Mouse (Mus musculus): Measurements from ENCODE around the gene 5830411N06Rik. TPM values are rescaled to one million over a fixed set of nuclear protein-coding genes. Genes with fewer than 3 reads are reported as not detected.

Gene 5830411N06Rik
- polyA plus RNA-seq, 1 experiment from 2014 or later: not detected

- H3K36me3 ChIP-seq (ENCODE audit: control insufficient read depth, insufficient read depth, low read length): no peaks in the 10 kb centered on the region
- H3K9ac ChIP-seq (replicated peaks; ENCODE audit: low read depth, low read length): no peak overlapping the region
- no peaks in the 10 kb centered on the region for H3K4me1 ChIP-seq (ENCODE audit: control insufficient read depth, insufficient read depth, low read length)
- H3K4me3 ChIP-seq (ENCODE audit: low read depth, low read length): no peak overlapping the region
- no peak for ATAC-seq (ENCODE audit: low read depth)
- H3K27me3 ChIP-seq (ENCODE audit: control insufficient read depth, insufficient read depth, low read length): no peaks in the 10 kb centered on the region
- H3K27ac ChIP-seq (ENCODE audit: low read depth, low read length): no peak overlapping the region
- no peak overlapping the region for H3K4me2 ChIP-seq (ENCODE audit: low read depth, low read length)
- H3K9me3 ChIP-seq (ENCODE audit: control insufficient read depth, low read length): no peaks in the 10 kb centered on the region
- WGBS: 91% methylated on average over 4 of the region's 4 CpGs
Observed at GRCm38 (mm10) chr7:140220375-140220774, 26.7 kb upstream of the 5830411N06Rik start.

DNA sequence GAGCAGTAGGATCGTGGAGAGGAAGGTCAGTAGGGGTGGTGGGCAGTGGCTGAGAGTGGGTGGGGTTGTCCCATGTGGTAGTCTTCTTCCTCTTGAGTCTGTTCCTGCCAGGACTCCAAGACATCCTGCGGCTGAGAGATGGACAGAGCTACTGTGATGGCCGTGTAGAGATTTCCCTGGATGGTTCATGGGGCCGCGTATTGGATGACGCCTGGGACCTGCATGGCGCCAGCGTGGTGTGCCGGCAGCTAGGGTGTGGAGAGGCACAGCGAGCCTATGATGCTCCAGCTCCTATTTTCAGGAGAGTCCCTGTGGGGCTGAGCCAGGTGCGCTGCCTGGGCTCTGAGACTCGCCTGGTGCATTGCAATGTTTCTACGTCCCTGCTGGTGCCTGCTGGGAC, 22.9 kb upstream of the 5830411N06Rik start:
- H3K4me2 ChIP-seq (ENCODE audit: low read depth, low read length): no peak overlapping the region
- H3K4me1 ChIP-seq (ENCODE audit: control insufficient read depth, insufficient read depth, low read length): no peaks in the 10 kb centered on the region
- 85% methylated on average over 13 of the region's 13 CpGs for WGBS
- no peak overlapping the region for H3K4me3 ChIP-seq (ENCODE audit: low read depth, low read length)
- ATAC-seq (ENCODE audit: low read depth): no peak
- H3K36me3 ChIP-seq (ENCODE audit: control insufficient read depth, insufficient read depth, low read length): no peaks in the 10 kb centered on the region
- H3K9me3 ChIP-seq (ENCODE audit: control insufficient read depth, low read length): no peaks in the 10 kb centered on the region
- no peaks in the 10 kb centered on the region for H3K27me3 ChIP-seq (ENCODE audit: control insufficient read depth, insufficient read depth, low read length)
- no peak overlapping the region for H3K9ac ChIP-seq (replicated peaks; ENCODE audit: low read depth, low read length)
- H3K27ac ChIP-seq (ENCODE audit: low read depth, low read length): no peak overlapping the region

GRCm38 (mm10) chr7:140228476-140228875, 18.6 kb upstream of the 5830411N06Rik start:
- H3K9me3 ChIP-seq (ENCODE audit: control insufficient read depth, low read length): no peaks in the 10 kb centered on the region
- ATAC-seq (ENCODE audit: low read depth): no peak
- H3K4me1 ChIP-seq (ENCODE audit: control insufficient read depth, insufficient read depth, low read length): no peaks in the 10 kb centered on the region
- H3K36me3 ChIP-seq (ENCODE audit: control insufficient read depth, insufficient read depth, low read length): no peaks in the 10 kb centered on the region
- no peak overlapping the region for H3K27ac ChIP-seq (ENCODE audit: low read depth, low read length)
- H3K4me3 ChIP-seq (ENCODE audit: low read depth, low read length): no peak overlapping the region
- WGBS: 84% methylated on average over 13 of the region's 13 CpGs
- H3K4me2 ChIP-seq (ENCODE audit: low read depth, low read length): no peak overlapping the region
- no peaks in the 10 kb centered on the region for H3K27me3 ChIP-seq (ENCODE audit: control insufficient read depth, insufficient read depth, low read length)
- no peak overlapping the region for H3K9ac ChIP-seq (replicated peaks; ENCODE audit: low read depth, low read length)

DNA sequence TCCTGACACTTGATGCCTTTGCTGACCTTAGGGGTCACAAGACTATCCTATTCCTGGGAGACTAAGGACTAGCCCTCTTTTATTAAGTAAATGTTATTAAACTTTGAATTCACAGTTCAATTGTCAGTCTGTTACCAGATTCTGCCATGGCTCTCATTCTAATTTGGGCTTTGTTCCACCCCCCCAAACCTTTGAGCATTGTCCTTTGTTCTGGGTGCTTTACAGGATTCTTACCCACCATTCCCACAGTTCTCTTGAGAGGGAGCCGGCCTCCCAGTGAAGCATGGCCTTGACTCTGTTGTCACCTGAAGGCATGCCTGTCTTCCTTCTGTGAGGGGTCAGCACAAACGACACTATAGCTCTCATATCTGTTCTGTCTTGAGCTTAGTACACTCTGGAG, 16.1 kb upstream of the 5830411N06Rik start:
- Histone ChIP-seq H3K4me1 (ENCODE audit: control insufficient read depth, insufficient read depth, low read length) (no peaks in the 10 kb centered on the region), H3K4me2 (ENCODE audit: low read depth, low read length) (no peak overlapping the region), H3K9ac (replicated peaks; ENCODE audit: low read depth, low read length) (no peak overlapping the region), H3K27ac (ENCODE audit: low read depth, low read length) (no peak overlapping the region), H3K4me3 (ENCODE audit: low read depth, low read length) (no peak overlapping the region), H3K36me3 (ENCODE audit: control insufficient read depth, insufficient read depth, low read length) (no peaks in the 10 kb centered on the region), H3K9me3 (ENCODE audit: control insufficient read depth, low read length) (no peaks in the 10 kb centered on the region), H3K27me3 (ENCODE audit: control insufficient read depth, insufficient read depth, low read length) (no peaks in the 10 kb centered on the region)
- no peak for ATAC-seq (ENCODE audit: low read depth)
- WGBS: 63% methylated on average over 2 of the region's 2 CpGs

GRCm38 (mm10) chr7:140233696-140234095, 13.4 kb upstream of the 5830411N06Rik start:
- no peaks in the 10 kb centered on the region for H3K4me1 ChIP-seq (ENCODE audit: control insufficient read depth, insufficient read depth, low read length)
- H3K9me3 ChIP-seq (ENCODE audit: control insufficient read depth, low read length): no peaks in the 10 kb centered on the region
- no peak overlapping the region for H3K27ac ChIP-seq (ENCODE audit: low read depth, low read length)
- H3K27me3 ChIP-seq (ENCODE audit: control insufficient read depth, insufficient read depth, low read length): no peaks in the 10 kb centered on the region
- no peak for ATAC-seq (ENCODE audit: low read depth)
- no peaks in the 10 kb centered on the region for H3K36me3 ChIP-seq (ENCODE audit: control insufficient read depth, insufficient read depth, low read length)
- no peak overlapping the region for H3K9ac ChIP-seq (replicated peaks; ENCODE audit: low read depth, low read length)
- 88% methylated on average over 3 of the region's 3 CpGs for WGBS
- no peak overlapping the region for H3K4me3 ChIP-seq (ENCODE audit: low read depth, low read length)
- no peak overlapping the region for H3K4me2 ChIP-seq (ENCODE audit: low read depth, low read length)

DNA sequence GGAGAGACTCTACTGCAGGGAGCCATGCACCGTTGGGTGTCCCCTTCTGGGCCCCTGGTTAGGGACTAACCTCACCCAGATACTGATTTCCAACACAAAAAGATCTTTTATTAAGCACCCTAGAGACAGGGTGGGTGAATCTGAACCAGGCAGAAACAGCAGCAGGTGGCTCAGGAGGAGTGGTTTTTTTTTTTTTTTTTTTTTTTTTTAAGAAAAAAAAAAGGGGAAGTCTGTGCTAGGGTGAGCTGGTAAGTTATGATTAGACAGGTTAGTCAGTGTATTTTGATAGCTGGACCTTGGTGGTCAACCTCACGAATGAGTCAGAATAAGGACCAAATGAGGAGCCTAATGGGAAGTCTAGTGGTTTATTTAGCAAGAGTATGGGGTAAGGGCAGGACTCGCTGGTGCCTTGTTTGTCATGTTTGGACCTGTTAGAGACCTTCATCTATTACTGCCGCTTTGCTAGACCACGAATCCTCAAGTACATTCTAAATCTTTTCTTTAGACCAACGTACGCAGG, 6.8 kb downstream of the 5830411N06Rik start:
- Histone ChIP-seq H3K4me2 (ENCODE audit: low read depth, low read length) (no peak overlapping the region), H3K4me3 (ENCODE audit: low read depth, low read length) (no peak overlapping the region), H3K4me1 (ENCODE audit: control insufficient read depth, insufficient read depth, low read length) (no peaks in the 10 kb centered on the region), H3K36me3 (ENCODE audit: control insufficient read depth, insufficient read depth, low read length) (no peaks in the 10 kb centered on the region), H3K27ac (ENCODE audit: low read depth, low read length) (no peak overlapping the region), H3K27me3 (ENCODE audit: control insufficient read depth, insufficient read depth, low read length) (no peaks in the 10 kb centered on the region), H3K9ac (replicated peaks; ENCODE audit: low read depth, low read length) (no peak overlapping the region), H3K9me3 (ENCODE audit: control insufficient read depth, low read length) (no peaks in the 10 kb centered on the region)
- WGBS: 91% methylated on average over 7 of the region's 7 CpGs
- ATAC-seq (ENCODE audit: low read depth): no peak

DNA sequence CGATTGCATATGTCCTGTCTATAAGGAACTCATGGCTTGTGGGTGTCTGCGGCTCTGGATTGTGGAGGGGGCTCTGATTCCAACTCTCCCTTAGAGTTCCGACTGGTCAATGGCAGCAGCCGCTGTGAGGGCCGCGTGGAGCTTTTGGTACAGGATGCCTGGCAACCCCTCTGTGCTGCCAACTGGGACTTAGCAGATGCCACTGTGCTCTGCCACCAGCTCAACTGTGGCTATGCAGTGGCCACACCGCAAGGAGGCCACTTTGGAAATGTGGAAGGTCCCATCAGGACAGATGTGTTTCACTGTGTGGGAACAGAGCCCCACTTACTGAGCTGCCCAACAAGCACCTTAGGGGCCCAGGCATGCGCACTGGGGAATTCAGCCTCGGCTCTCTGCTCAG, 48.7 kb downstream of the 5830411N06Rik start:
- no peaks in the 10 kb centered on the region for H3K27me3 ChIP-seq (ENCODE audit: control insufficient read depth, insufficient read depth, low read length)
- no peak overlapping the region for H3K4me3 ChIP-seq (ENCODE audit: low read depth, low read length)
- H3K4me2 ChIP-seq (ENCODE audit: low read depth, low read length): no peak overlapping the region
- no peaks in the 10 kb centered on the region for H3K4me1 ChIP-seq (ENCODE audit: control insufficient read depth, insufficient read depth, low read length)
- 90% methylated on average over 9 of the region's 9 CpGs for WGBS
- ATAC-seq (ENCODE audit: low read depth): no peak
- no peak overlapping the region for H3K9ac ChIP-seq (replicated peaks; ENCODE audit: low read depth, low read length)
- no peak overlapping the region for H3K27ac ChIP-seq (ENCODE audit: low read depth, low read length)
- no peaks in the 10 kb centered on the region for H3K36me3 ChIP-seq (ENCODE audit: control insufficient read depth, insufficient read depth, low read length)
- no peaks in the 10 kb centered on the region for H3K9me3 ChIP-seq (ENCODE audit: control insufficient read depth, low read length)

- H3K4me2 ChIP-seq (ENCODE audit: low read depth, low read length): no peak overlapping the region
- H3K4me1 ChIP-seq (ENCODE audit: control insufficient read depth, insufficient read depth, low read length): no peaks in the 10 kb centered on the region
- H3K36me3 ChIP-seq (ENCODE audit: control insufficient read depth, insufficient read depth, low read length): no peaks in the 10 kb centered on the region
- H3K4me3 ChIP-seq (ENCODE audit: low read depth, low read length): no peak overlapping the region
- no peak overlapping the region for H3K9ac ChIP-seq (replicated peaks; ENCODE audit: low read depth, low read length)
- ATAC-seq (ENCODE audit: low read depth): no peak
- no peak overlapping the region for H3K27ac ChIP-seq (ENCODE audit: low read depth, low read length)
- H3K27me3 ChIP-seq (ENCODE audit: control insufficient read depth, insufficient read depth, low read length): no peaks in the 10 kb centered on the region
- no peaks in the 10 kb centered on the region for H3K9me3 ChIP-seq (ENCODE audit: control insufficient read depth, low read length)
- 78% methylated on average over 6 of the region's 6 CpGs for WGBS
Observed at GRCm38 (mm10) chr7:140296876-140297275, 49.8 kb downstream of the 5830411N06Rik start.

DNA sequence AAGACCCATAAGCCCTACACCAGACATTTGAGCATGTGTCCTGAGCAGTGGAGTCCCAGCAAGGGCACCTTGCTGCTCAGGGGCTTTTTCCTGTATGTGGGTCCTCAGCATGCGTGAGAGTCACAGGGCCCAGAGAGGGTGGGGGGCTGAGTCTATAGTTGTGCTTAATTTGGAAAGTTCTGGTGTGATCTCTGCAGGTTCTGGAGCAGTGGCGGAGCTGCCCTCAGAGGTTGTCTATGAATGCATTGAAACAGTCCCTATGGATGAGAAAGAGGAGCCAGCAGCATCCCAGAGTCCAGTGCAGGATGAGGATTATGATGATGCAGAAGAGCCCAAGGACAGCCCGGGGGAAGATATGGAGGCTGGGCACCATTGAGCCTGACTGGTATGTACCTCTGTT, 52.3 kb downstream of the 5830411N06Rik start:
- Histone ChIP-seq H3K4me3 (ENCODE audit: low read depth, low read length) (no peak overlapping the region), H3K4me2 (ENCODE audit: low read depth, low read length) (no peak overlapping the region), H3K4me1 (ENCODE audit: control insufficient read depth, insufficient read depth, low read length) (no peaks in the 10 kb centered on the region), H3K9me3 (ENCODE audit: control insufficient read depth, low read length) (no peaks in the 10 kb centered on the region), H3K9ac (replicated peaks; ENCODE audit: low read depth, low read length) (no peak overlapping the region), H3K36me3 (ENCODE audit: control insufficient read depth, insufficient read depth, low read length) (no peaks in the 10 kb centered on the region), H3K27me3 (ENCODE audit: control insufficient read depth, insufficient read depth, low read length) (no peaks in the 10 kb centered on the region), H3K27ac (ENCODE audit: low read depth, low read length) (no peak overlapping the region)
- 97% methylated on average over 3 of the region's 3 CpGs for WGBS
- no peak for ATAC-seq (ENCODE audit: low read depth)

Measured in neural tube, embryonic 14.5 days (tissue).